ENCODE assay signal across 9 mouse cellular contexts in the genomic region with DNA sequence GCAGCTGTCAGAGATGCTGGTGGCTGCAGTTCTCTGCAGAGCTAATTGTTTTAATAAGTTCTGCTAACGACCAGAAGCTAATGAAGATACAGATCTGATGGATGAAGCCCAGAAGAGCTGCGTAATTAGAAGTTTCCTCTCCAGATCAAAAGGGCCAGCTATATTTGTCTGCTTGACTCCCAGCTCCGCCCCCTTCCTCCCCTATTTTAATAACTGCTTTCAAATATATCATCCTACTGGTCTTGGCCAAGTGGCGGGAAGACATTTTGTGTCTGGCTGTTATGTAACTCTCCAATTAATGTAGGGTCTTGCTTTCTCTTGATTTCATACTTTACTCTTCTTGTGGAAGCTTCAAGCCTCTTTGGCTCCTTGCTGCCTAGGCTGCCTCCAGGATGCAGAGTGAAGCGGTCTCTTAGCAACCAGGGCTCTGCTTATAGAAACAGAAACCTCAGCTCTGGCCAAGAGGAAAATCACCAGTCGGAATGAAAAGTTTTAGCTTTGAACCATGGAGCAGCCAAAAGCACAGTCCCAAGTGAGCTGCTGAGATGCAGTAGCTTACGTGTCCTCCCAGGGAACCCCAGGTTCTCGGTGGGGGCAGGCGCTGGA.
DNase-seq lines count a peak whose midpoint lies in the region; ATAC-seq and TF ChIP-seq lines count a peak whose summit lies in the region.
"Had no signal": no experiment of that assay in that cellular context is flagged by ENCODE, and none has a peak within 500 bp of the region (broad histone marks: within the 10 kb centered on the region; RNA-seq: fewer than 3 reads in every experiment).

No protein-coding gene starts in this region.

- no peak for ATAC-seq in midbrain, postnatal 0 days (ENCODE audit: low FRiP score)

- peak; percentile 6 for DNase-seq in adrenal gland, postnatal 14 days
- DNase-seq in adrenal gland, postnatal 10 days = no peak
- peak; percentile 14 for DNase-seq in embryo, embryonic 11.5 days (ENCODE audit: low read depth, low spot score)
- DNase-seq in heart, postnatal 10 days = peak; percentile 72 to 73
- DNase-seq in layer of hippocampus, postnatal 36 days = peak; percentile 51
- DNase-seq in midbrain, postnatal 0 days (ENCODE audit: low spot score) = peak; percentile 72
- DNase-seq in thymus, postnatal 14 days = no peak
- no peak for DNase-seq in cerebellum, postnatal 14 days

- peaks cover 4% of the 10 kb centered on the region; the same call in 1 of the 2 replicates for H3K4me1 ChIP-seq in midbrain, postnatal 0 days (ENCODE audit: insufficient read depth, low read length)

- 37% methylated on average over 9 of the region's 9 CpGs for WGBS in midbrain, postnatal 0 days

- no peaks in the 10 kb centered on the region for H3K27me3 ChIP-seq in midbrain, postnatal 0 days (ENCODE audit: insufficient read depth, low read length)

- no peak for TF ChIP-seq CTCF in midbrain, postnatal 0 days (IDR thresholded peaks at IDR 0.05)

- H3K27ac ChIP-seq in midbrain, postnatal 0 days (ENCODE audit: low read depth, low read length) = no peak overlapping the region
- H3K27ac ChIP-seq: liver, embryonic 14.5 days had no signal

- H3K36me3 ChIP-seq in midbrain, postnatal 0 days (ENCODE audit: insufficient read depth, low read length) = no peaks in the 10 kb centered on the region

- no peak overlapping the region for H3K9ac ChIP-seq in midbrain, postnatal 0 days (replicated peaks; ENCODE audit: low read length, poor library complexity, severe bottlenecking)
- H3K9ac ChIP-seq: liver, embryonic 14.5 days had no signal

- no peak overlapping the region for H3K4me3 ChIP-seq in midbrain, postnatal 0 days (ENCODE audit: low read depth, low read length)

- peak overlapping the region; percentile 15; the same call in 1 of the 2 replicates for H3K4me2 ChIP-seq in midbrain, postnatal 0 days (ENCODE audit: low read depth, low read length, poor library complexity, severe bottlenecking)

- intact Hi-C loops in heart, postnatal 10 days (cut with DNase I) = no loop called here

- no peaks in the 10 kb centered on the region for H3K9me3 ChIP-seq in midbrain, postnatal 0 days (ENCODE audit: low read length)

Comparison
In these comparisons a context has a peak if more than half of its experiments do, and no peak if none do; other contexts are left out.
1. DNase-seq: peak in adrenal gland, postnatal 14 days (single experiment), embryo, embryonic 11.5 days (single experiment), heart, postnatal 10 days (2 of 2), layer of hippocampus, postnatal 36 days (2 of 2) and midbrain, postnatal 0 days (single experiment); none in adrenal gland, postnatal 10 days (single experiment), thymus, postnatal 14 days (single experiment) and cerebellum, postnatal 14 days (0 of 2).